Mouse (Mus musculus): ENCODE measurements around the gene Dync1li2. TPM values are rescaled to one million over a fixed set of nuclear protein-coding genes. Genes with fewer than 3 reads are reported as not detected.

Dync1li2 gene
- polyA plus RNA-seq, 1 experiment from 2014 or later: 11.3 TPM

DNA sequence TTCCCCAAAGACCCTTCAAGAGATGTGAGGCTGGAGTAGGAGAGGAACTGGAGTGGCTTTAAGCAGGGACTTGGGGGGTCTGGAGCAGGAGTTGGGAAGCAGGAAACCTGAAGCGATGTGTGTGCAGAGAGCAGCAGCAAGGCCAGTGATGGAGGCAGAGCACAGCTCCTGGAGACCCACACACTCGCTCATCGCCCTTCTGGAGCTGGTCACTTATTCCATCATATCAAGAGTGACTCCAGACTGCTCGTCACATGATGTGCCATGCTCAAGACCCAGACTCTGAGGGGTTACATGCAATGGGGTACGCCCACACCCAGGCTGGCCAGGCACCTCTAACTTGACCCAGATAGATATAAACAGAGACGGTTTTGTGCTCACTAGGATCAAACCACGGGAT lies 62.6 kb downstream of the Dync1li2 start:
- 68% methylated on average over 7 of the region's 7 CpGs for WGBS (ENCODE audit: insufficient replicate concordance)

GRCm38 (mm10) chr8:104379301-104379836 lies 63.5 kb downstream of the Dync1li2 start:
- H3K9ac ChIP-seq (ENCODE audit: low read depth, low read length): no peak overlapping the region
- 76% methylated on average over 10 of the region's 10 CpGs for WGBS (ENCODE audit: insufficient replicate concordance)
- no peak overlapping the region for H3K4me2 ChIP-seq (ENCODE audit: low read depth, low read length)
- ATAC-seq (ENCODE audit: low read depth): no peak
- no peaks in the 10 kb centered on the region for H3K4me1 ChIP-seq (ENCODE audit: control insufficient read depth, low read depth, low read length)
- H3K36me3 ChIP-seq (ENCODE audit: control insufficient read depth, insufficient read depth): no peaks in the 10 kb centered on the region
- no peaks in the 10 kb centered on the region for H3K27me3 ChIP-seq (ENCODE audit: control insufficient read depth, insufficient read depth, low read depth, low read length)
- no peak overlapping the region for H3K27ac ChIP-seq (ENCODE audit: low read length)
- no peaks in the 10 kb centered on the region for H3K9me3 ChIP-seq (replicated peaks; ENCODE audit: control insufficient read depth, low read length)
- no peak overlapping the region for H3K4me3 ChIP-seq (ENCODE audit: low read depth, low read length)

More for the DNA sequence above, 62.6 kb downstream of the Dync1li2 start:
- Histone ChIP-seq H3K36me3 (ENCODE audit: control insufficient read depth, insufficient read depth) (no peaks in the 10 kb centered on the region), H3K9me3 (replicated peaks; ENCODE audit: control insufficient read depth, low read length) (no peaks in the 10 kb centered on the region), H3K9ac (ENCODE audit: low read depth, low read length) (no peak overlapping the region), H3K4me1 (ENCODE audit: control insufficient read depth, low read depth, low read length) (no peaks in the 10 kb centered on the region), H3K4me2 (ENCODE audit: low read depth, low read length) (no peak overlapping the region), H3K4me3 (ENCODE audit: low read depth, low read length) (no peak overlapping the region), H3K27ac (ENCODE audit: low read length) (no peak overlapping the region), H3K27me3 (ENCODE audit: control insufficient read depth, insufficient read depth, low read depth, low read length) (no peaks in the 10 kb centered on the region)
- ATAC-seq (ENCODE audit: low read depth): no peak

GRCm38 (mm10) chr8:104376669-104377068 lies 66.2 kb downstream of the Dync1li2 start:
- no peak for ATAC-seq (ENCODE audit: low read depth)
- no peak overlapping the region for H3K9ac ChIP-seq (ENCODE audit: low read depth, low read length)
- no peaks in the 10 kb centered on the region for H3K9me3 ChIP-seq (replicated peaks; ENCODE audit: control insufficient read depth, low read length)
- no peaks in the 10 kb centered on the region for H3K36me3 ChIP-seq (ENCODE audit: control insufficient read depth, insufficient read depth)
- no peak overlapping the region for H3K27ac ChIP-seq (ENCODE audit: low read length)
- no peak overlapping the region for H3K4me2 ChIP-seq (ENCODE audit: low read depth, low read length)
- no peak overlapping the region for H3K4me3 ChIP-seq (ENCODE audit: low read depth, low read length)
- WGBS (ENCODE audit: insufficient replicate concordance): 63% methylated on average over 11 of the region's 11 CpGs
- no peaks in the 10 kb centered on the region for H3K27me3 ChIP-seq (ENCODE audit: control insufficient read depth, insufficient read depth, low read depth, low read length)
- no peaks in the 10 kb centered on the region for H3K4me1 ChIP-seq (ENCODE audit: control insufficient read depth, low read depth, low read length)

DNA sequence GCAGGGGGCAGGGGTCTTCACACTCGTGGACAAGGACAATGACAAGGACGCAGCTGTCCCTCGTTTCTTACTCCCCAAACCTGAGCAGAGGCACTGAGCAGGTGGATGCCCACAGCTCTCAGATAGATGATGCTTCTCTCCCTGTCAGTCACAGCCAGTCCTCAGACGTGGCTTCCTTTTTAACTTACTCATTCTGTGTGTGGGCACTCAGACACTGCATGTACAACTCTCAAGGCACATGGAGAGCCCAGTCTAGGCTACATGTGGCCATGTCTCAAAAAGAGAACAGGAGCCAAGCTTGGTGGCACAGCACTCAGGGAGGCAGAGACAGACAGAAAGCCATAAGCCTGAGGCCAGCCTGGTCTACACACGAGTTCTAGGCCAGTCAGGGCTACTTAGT lies 66.9 kb downstream of the Dync1li2 start:
- no peak for ATAC-seq (ENCODE audit: low read depth)
- Histone ChIP-seq H3K27ac (ENCODE audit: low read length) (no peak overlapping the region), H3K36me3 (ENCODE audit: control insufficient read depth, insufficient read depth) (no peaks in the 10 kb centered on the region), H3K27me3 (ENCODE audit: control insufficient read depth, insufficient read depth, low read depth, low read length) (no peaks in the 10 kb centered on the region), H3K4me1 (ENCODE audit: control insufficient read depth, low read depth, low read length) (no peaks in the 10 kb centered on the region), H3K4me2 (ENCODE audit: low read depth, low read length) (no peak overlapping the region), H3K9ac (ENCODE audit: low read depth, low read length) (no peak overlapping the region), H3K9me3 (replicated peaks; ENCODE audit: control insufficient read depth, low read length) (no peaks in the 10 kb centered on the region), H3K4me3 (ENCODE audit: low read depth, low read length) (no peak overlapping the region)
- WGBS (ENCODE audit: insufficient replicate concordance): 49% methylated on average over 5 of the region's 5 CpGs

GRCm38 (mm10) chr8:104374864-104375846 lies 67.7 kb downstream of the Dync1li2 start:
- Histone ChIP-seq H3K4me3 (ENCODE audit: low read depth, low read length) (no peak overlapping the region), H3K4me2 (ENCODE audit: low read depth, low read length) (no peak overlapping the region), H3K36me3 (ENCODE audit: control insufficient read depth, insufficient read depth) (no peaks in the 10 kb centered on the region), H3K9me3 (replicated peaks; ENCODE audit: control insufficient read depth, low read length) (no peaks in the 10 kb centered on the region), H3K9ac (ENCODE audit: low read depth, low read length) (no peak overlapping the region), H3K4me1 (ENCODE audit: control insufficient read depth, low read depth, low read length) (no peaks in the 10 kb centered on the region), H3K27ac (ENCODE audit: low read length) (peak overlapping the region; percentile 10; the same call in 1 of the 2 replicates), H3K27me3 (ENCODE audit: control insufficient read depth, insufficient read depth, low read depth, low read length) (no peaks in the 10 kb centered on the region)
- ATAC-seq (ENCODE audit: low read depth): peak; percentile 81
- WGBS (ENCODE audit: insufficient replicate concordance): 52% methylated on average over 14 of the region's 14 CpGs

DNA sequence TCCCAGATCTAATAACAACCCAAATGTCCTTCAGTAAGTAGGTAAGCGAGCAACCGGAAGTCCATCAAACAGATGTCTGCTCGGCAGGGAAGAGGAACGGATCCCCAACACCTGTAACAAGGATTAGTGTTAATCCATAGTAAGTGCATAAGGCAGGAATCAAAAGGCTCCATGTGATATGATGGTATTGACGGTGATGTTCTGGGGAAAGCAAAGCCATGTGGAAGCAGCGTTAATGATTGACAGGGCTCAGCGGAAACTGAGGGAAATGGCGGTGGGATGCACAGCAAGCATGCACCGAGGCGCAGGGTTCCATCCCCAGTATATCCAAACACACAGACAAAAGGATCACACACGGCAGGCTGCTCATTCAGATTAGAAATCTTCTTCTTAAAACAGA lies 68.6 kb downstream of the Dync1li2 start:
- Histone ChIP-seq H3K9me3 (replicated peaks; ENCODE audit: control insufficient read depth, low read length) (no peaks in the 10 kb centered on the region), H3K27ac (ENCODE audit: low read length) (peak overlapping the region; percentile 12; the same call in 1 of the 2 replicates), H3K9ac (ENCODE audit: low read depth, low read length) (no peak overlapping the region), H3K4me1 (ENCODE audit: control insufficient read depth, low read depth, low read length) (no peaks in the 10 kb centered on the region), H3K4me2 (ENCODE audit: low read depth, low read length) (no peak overlapping the region), H3K36me3 (ENCODE audit: control insufficient read depth, insufficient read depth) (no peaks in the 10 kb centered on the region), H3K27me3 (ENCODE audit: control insufficient read depth, insufficient read depth, low read depth, low read length) (no peaks in the 10 kb centered on the region), H3K4me3 (ENCODE audit: low read depth, low read length) (no peak overlapping the region)
- ATAC-seq (ENCODE audit: low read depth): 0 out of 2 replicates have a peak, but pooled peaks have one; percentile 32
- 71% methylated on average over 11 of the region's 11 CpGs for WGBS (ENCODE audit: insufficient replicate concordance)

DNA sequence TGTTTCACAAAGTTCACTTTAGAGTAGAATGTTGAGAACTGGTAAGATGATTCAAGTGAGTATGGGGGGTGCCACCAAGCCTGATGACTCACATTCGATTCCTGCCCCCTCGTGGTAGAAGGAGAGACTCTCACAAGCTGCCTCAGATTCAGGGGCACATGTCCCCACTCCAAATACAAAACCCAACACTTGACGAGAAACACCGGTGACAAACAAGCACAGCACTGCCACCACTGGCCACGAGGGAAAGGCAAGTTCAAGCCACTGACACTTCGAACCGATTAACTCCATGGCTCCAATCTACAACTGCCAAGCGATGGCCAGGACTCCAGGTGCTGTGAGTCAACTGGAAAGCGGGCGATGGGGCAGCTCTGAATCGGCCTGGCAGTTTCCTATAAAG lies 69.1 kb downstream of the Dync1li2 start:
- Histone ChIP-seq H3K4me3 (ENCODE audit: low read depth, low read length) (no peak overlapping the region), H3K36me3 (ENCODE audit: control insufficient read depth, insufficient read depth) (no peaks in the 10 kb centered on the region), H3K27ac (ENCODE audit: low read length) (no peak overlapping the region; the same call in 1 of the 2 replicates), H3K4me2 (ENCODE audit: low read depth, low read length) (no peak overlapping the region), H3K4me1 (ENCODE audit: control insufficient read depth, low read depth, low read length) (no peaks in the 10 kb centered on the region), H3K9ac (ENCODE audit: low read depth, low read length) (no peak overlapping the region), H3K9me3 (replicated peaks; ENCODE audit: control insufficient read depth, low read length) (no peaks in the 10 kb centered on the region), H3K27me3 (ENCODE audit: control insufficient read depth, insufficient read depth, low read depth, low read length) (no peaks in the 10 kb centered on the region)
- WGBS (ENCODE audit: insufficient replicate concordance): 65% methylated on average over 11 of the region's 11 CpGs
- no peak for ATAC-seq (ENCODE audit: low read depth)

GRCm38 (mm10) chr8:104371121-104371520 lies 71.7 kb downstream of the Dync1li2 start:
- Histone ChIP-seq H3K4me2 (ENCODE audit: low read depth, low read length) (no peak overlapping the region), H3K27ac (ENCODE audit: low read length) (no peak overlapping the region), H3K36me3 (ENCODE audit: control insufficient read depth, insufficient read depth) (no peaks in the 10 kb centered on the region), H3K4me3 (ENCODE audit: low read depth, low read length) (no peak overlapping the region), H3K9me3 (replicated peaks; ENCODE audit: control insufficient read depth, low read length) (no peaks in the 10 kb centered on the region), H3K9ac (ENCODE audit: low read depth, low read length) (no peak overlapping the region), H3K4me1 (ENCODE audit: control insufficient read depth, low read depth, low read length) (no peaks in the 10 kb centered on the region; the same call in 1 of the 2 replicates), H3K27me3 (ENCODE audit: control insufficient read depth, insufficient read depth, low read depth, low read length) (no peaks in the 10 kb centered on the region)
- 67% methylated on average over 6 of the region's 6 CpGs for WGBS (ENCODE audit: insufficient replicate concordance)
- no peak for ATAC-seq (ENCODE audit: low read depth)

- no peak overlapping the region for H3K4me2 ChIP-seq (ENCODE audit: low read depth, low read length)
- no peak overlapping the region for H3K4me3 ChIP-seq (ENCODE audit: low read depth, low read length)
- H3K9me3 ChIP-seq (replicated peaks; ENCODE audit: control insufficient read depth, low read length): no peaks in the 10 kb centered on the region
- H3K27me3 ChIP-seq (ENCODE audit: control insufficient read depth, insufficient read depth, low read depth, low read length): no peaks in the 10 kb centered on the region
- no peak for ATAC-seq (ENCODE audit: low read depth)
- H3K36me3 ChIP-seq (ENCODE audit: control insufficient read depth, insufficient read depth): no peaks in the 10 kb centered on the region
- no peak overlapping the region for H3K9ac ChIP-seq (ENCODE audit: low read depth, low read length)
- WGBS (ENCODE audit: insufficient replicate concordance): 61% methylated on average over 6 of the region's 6 CpGs
- no peak overlapping the region for H3K27ac ChIP-seq (ENCODE audit: low read length)
- H3K4me1 ChIP-seq (ENCODE audit: control insufficient read depth, low read depth, low read length): no peaks in the 10 kb centered on the region; the same call in 1 of the 2 replicates
Observed at GRCm38 (mm10) chr8:104370071-104370470, 72.8 kb downstream of the Dync1li2 start.
